Mouse (Mus musculus) heart, postnatal 0 days (tissue): ENCODE data around the gene Hint2. TPM values are rescaled to one million over a fixed set of nuclear protein-coding genes. Genes with fewer than 3 reads are reported as not detected.

Experiments
- ATAC-seq: fragments of 200-750 bp; cut with Nextera tagmentation; 2 replicates; pipeline ENCODE4 v1.8.0; 2017; ENCODE audit warnings: low read depth, moderate number of reproducible peaks, moderate library complexity; ENCODE audit not compliant: insufficient read depth
- DNase-seq: peaks from one replicate; pipeline ENCODE4 v3.0.0-alpha.2; 2016; ENCODE audit warnings: low spot score
- H3K27ac ChIP-seq: fragments of 300-500 bp; sonication (generic); 2 replicates; pipeline ENCODE4 v1.5.1; 2014; ENCODE audit warnings: low read depth, mild to moderate bottlenecking
- H3K27me3 ChIP-seq: fragments of 300-500 bp; sonication (generic); 2 replicates; pipeline ENCODE4 v1.6.1; 2014; ENCODE audit warnings: low read length, mixed read lengths; ENCODE audit not compliant: control insufficient read depth, insufficient read depth
- H3K36me3 ChIP-seq: fragments of 300-500 bp; sonication (generic); replicated peaks from 2 replicates; pipeline ENCODE4 v1.6.1; 2014; ENCODE audit warnings: low read length, mixed read lengths; ENCODE audit not compliant: control insufficient read depth, insufficient read depth
- H3K4me1 ChIP-seq: fragments of 300-500 bp; sonication (generic); 2 replicates; pipeline ENCODE4 v1.6.1; 2014; ENCODE audit warnings: antibody characterized with exemption; ENCODE audit not compliant: control insufficient read depth, insufficient read depth
- H3K4me2 ChIP-seq: fragments of 300-500 bp; sonication (generic); 2 replicates; pipeline ENCODE4 v1.6.1; 2014; ENCODE audit warnings: low read depth, mild to moderate bottlenecking, low read length, moderate library complexity
- H3K4me3 ChIP-seq: fragments of 300-500 bp; sonication (generic); 2 replicates; pipeline ENCODE4 v1.5.1; 2014; ENCODE audit warnings: low read depth, low read length
- H3K9ac ChIP-seq: fragments of 300-500 bp; sonication (generic); replicated peaks from 2 replicates; pipeline ENCODE4 v1.6.1; 2014; ENCODE audit warnings: low read depth, low read length, mixed read lengths
- H3K9me3 ChIP-seq: fragments of 300-500 bp; sonication (generic); replicated peaks from 2 replicates; pipeline ENCODE4 v1.6.1; 2016; ENCODE audit warnings: low read length; ENCODE audit not compliant: control insufficient read depth
- CTCF ChIP-seq: IDR thresholded peaks from 2 replicates; pipeline ENCODE4 v1.5.1; 2016; ENCODE audit warnings: antibody characterized with exemption, control low read depth, low read depth
- EP300 ChIP-seq: IDR thresholded peaks from 2 replicates; pipeline ENCODE4 v1.6.1; 2016; ENCODE audit warnings: antibody characterized with exemption, low read depth
- WGBS: fragments of 180-500 bp; shearing (Covaris S2); extraction: QIAGEN DNeasy Blood & Tissue Kit; methylation state at CpG from one replicate; pipeline ENCODE4 v1.1.7; 2014; 5-methylcytosine and 5-hydroxymethylcytosine counted together
- polyA plus RNA-seq: library from polyadenylated mRNA; unstranded; fragments of >200 nt; fragmentation: Nextera tagmentation; extraction: Ambion mirVana; gene quantifications from 2 replicates; pipeline ENCODE4 v1.2.1, GENCODE M21; 2015
- total RNA-seq: library from RNA; depleted of rRNA; stranded (reverse); fragments of >200 nt; gene quantifications from 2 replicates; pipeline ENCODE4 v1.2.3, GENCODE M21; 2014; ENCODE audit warnings: low replicate concordance

The Hint2 gene
- total and polyA plus RNA-seq, 2 experiments from 2014 or later: 322 to 358 TPM

- Histone ChIP-seq H3K27ac (peak within 1 kb of the TSS; percentile 86), H3K27me3 (no peaks in the 10 kb centered on the region), H3K4me2 (peak within 1 kb of the TSS; percentile 90), H3K4me3 (peak within 1 kb of the TSS; percentile 76), H3K9ac (peak within 1 kb of the TSS; percentile 91), H3K9me3 (no peaks in the 10 kb centered on the region; the same call in 1 of the 2 replicates), H3K4me1 (peaks cover 15% of the 10 kb centered on the region; the same call in 1 of the 2 replicates), H3K36me3 (no peaks in the 10 kb centered on the region)
- TF ChIP-seq CTCF (no peak), EP300 (no peak)
- ATAC-seq (peak; percentile 56), DNase-seq (peak; percentile 47)
- WGBS: 3% methylated on average over 41 of the region's 70 CpGs
These were observed 25.0 kb downstream of the Hint2 start, which contains the start of gene Npr2 for GRCm38 (mm10) chr4:43631046-43631955. TSS of gene Npr2 (plus strand) at chr4:43631935.

GRCm38 (mm10) chr4:43630671-43631045, 25.6 kb downstream of the Hint2 start:
- H3K36me3 ChIP-seq: no peaks in the 10 kb centered on the region
- 46% methylated on average over 5 of the region's 5 CpGs for WGBS
- peak overlapping the region; percentile 90 for H3K4me2 ChIP-seq
- peak overlapping the region; percentile 86 for H3K27ac ChIP-seq
- H3K4me1 ChIP-seq: peaks cover 15% of the 10 kb centered on the region; the same call in 1 of the 2 replicates
- peaks cover under 1% of the 10 kb centered on the region; the same call in 1 of the 2 replicates for H3K9me3 ChIP-seq
- DNase-seq (no peak), ATAC-seq (no peak)
- TF ChIP-seq CTCF (no peak), EP300 (no peak)
- H3K9ac ChIP-seq: peak overlapping the region; percentile 91; the same call in 1 of the 2 replicates
- no peaks in the 10 kb centered on the region for H3K27me3 ChIP-seq
- no peak overlapping the region; the same call in 1 of the 2 replicates for H3K4me3 ChIP-seq

GRCm38 (mm10) chr4:43630030-43630581, 26.2 kb downstream of the Hint2 start:
- H3K36me3 ChIP-seq: no peaks in the 10 kb centered on the region
- H3K9ac ChIP-seq: no peak overlapping the region
- TF ChIP-seq CTCF (peak; percentile 86), EP300 (no peak)
- DNase-seq: peak; percentile 94
- WGBS: 6% methylated on average over 5 of the region's 5 CpGs
- peak; percentile 65 for ATAC-seq
- no peaks in the 10 kb centered on the region for H3K27me3 ChIP-seq
- peak overlapping the region; percentile 34; the same call in 1 of the 2 replicates for H3K4me2 ChIP-seq
- H3K27ac ChIP-seq: no peak overlapping the region; the same call in 1 of the 2 replicates
- peaks cover 11% of the 10 kb centered on the region; the same call in 1 of the 2 replicates for H3K4me1 ChIP-seq
- H3K9me3 ChIP-seq: peaks cover 6% of the 10 kb centered on the region
- no peak overlapping the region for H3K4me3 ChIP-seq

GRCm38 (mm10) chr4:43629106-43629817, 27.0 kb downstream of the Hint2 start:
- H3K4me2 ChIP-seq: peak overlapping the region; percentile 32; the same call in 1 of the 2 replicates
- H3K27ac ChIP-seq: no peak overlapping the region
- WGBS: 42% methylated on average over 20 of the region's 20 CpGs
- TF ChIP-seq CTCF: no peak
- no peak for TF ChIP-seq EP300
- peaks cover 10% of the 10 kb centered on the region; the same call in 1 of the 2 replicates for H3K4me1 ChIP-seq
- H3K9me3 ChIP-seq: peaks cover 13% of the 10 kb centered on the region
- peak; percentile 43 for DNase-seq
- no peak overlapping the region for H3K9ac ChIP-seq
- no peaks in the 10 kb centered on the region for H3K36me3 ChIP-seq
- no peak for ATAC-seq
- H3K4me3 ChIP-seq: no peak overlapping the region
- no peaks in the 10 kb centered on the region for H3K27me3 ChIP-seq

- no peaks in the 10 kb centered on the region for H3K27me3 ChIP-seq
- H3K4me1 ChIP-seq: no peaks in the 10 kb centered on the region
- H3K9me3 ChIP-seq: peaks cover 9% of the 10 kb centered on the region
- TF ChIP-seq EP300 (no peak), CTCF (no peak)
- H3K36me3 ChIP-seq: no peaks in the 10 kb centered on the region
- no peak overlapping the region for H3K27ac ChIP-seq
- H3K4me2 ChIP-seq: no peak overlapping the region
- no peak overlapping the region for H3K4me3 ChIP-seq
- ATAC-seq (no peak), DNase-seq (no peak)
- H3K9ac ChIP-seq: no peak overlapping the region
- WGBS: 61% methylated on average over 4 of the region's 4 CpGs
These were observed 36.0 kb downstream of the Hint2 start for GRCm38 (mm10) chr4:43620146-43620778.
